Mouse (Mus musculus): ENCODE results near the gene Stub1. TPM values are rescaled to one million over a fixed set of nuclear protein-coding genes. Genes with fewer than 3 reads are reported as not detected.

The Stub1 gene
- total and polyA plus RNA-seq, 3 experiments: 74.0 to 99.7 TPM; not detected in 1

DNA sequence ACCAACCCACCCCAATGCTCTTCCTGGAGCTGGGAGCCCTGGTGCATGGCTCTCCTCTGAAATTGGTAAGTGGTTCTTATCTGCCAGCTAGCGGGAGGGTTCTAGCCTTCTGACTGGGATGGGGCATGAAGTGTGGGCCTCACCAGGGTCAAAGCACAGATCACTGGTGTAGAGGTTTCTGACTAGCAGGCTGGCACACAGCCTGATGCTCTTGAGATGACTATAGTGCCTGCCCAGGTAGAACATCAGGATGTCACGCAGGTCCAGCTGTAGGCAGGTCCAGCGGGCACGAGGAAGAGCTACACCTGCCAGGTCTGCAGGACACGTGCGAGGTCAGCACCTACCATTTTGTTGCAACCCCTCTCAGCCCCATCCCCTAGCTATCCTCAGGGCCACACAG, 27.0 kb upstream of the Stub1 start:
- Histone ChIP-seq H3K27me3 (ENCODE audit: control insufficient read depth in 1 of 2, insufficient read depth in 2 of 2, low read length in 2 of 2) (no peaks in the 10 kb centered on the region), H3K4me3 (ENCODE audit: control insufficient read depth in 1 of 2, insufficient read depth in 1 of 2, low read depth in 2 of 2, low read length in 2 of 2) (no peak overlapping the region), H3K9me3 (replicated peaks; ENCODE audit: insufficient read depth, low read length) (no peaks in the 10 kb centered on the region), H3K79me2 (ENCODE audit: control insufficient read depth, insufficient read depth, low read length, poor library complexity) (peaks cover 3% of the 10 kb centered on the region), H3K27ac (ENCODE audit: control insufficient read depth, low read depth, low read length) (no peak overlapping the region), H3K9ac (ENCODE audit: control insufficient read depth, low read depth, low read length, poor library complexity, severe bottlenecking) (peak overlapping the region; percentile 69), H3K36me3 (ENCODE audit: control insufficient read depth in 1 of 2, insufficient read depth in 2 of 2, low read length in 2 of 2) (peaks cover 0 to 9% of the 10 kb centered on the region in 2 experiments; a peak in 2 of 4 replicates), H3K4me1 (ENCODE audit: control insufficient read depth in 1 of 2, insufficient read depth in 2 of 2, low read length in 2 of 2) (peaks cover 0 to 16% of the 10 kb centered on the region in 2 experiments; a peak in 2 of 4 replicates)
- TF ChIP-seq RCOR1 (IDR thresholded peaks at IDR 0.05; ENCODE audit: low read depth, low read length) (no peak), GATA1 (IDR thresholded peaks at IDR 0.05; ENCODE audit: low read depth, low read length) (no peak), ETS1 (IDR thresholded peaks at IDR 0.05; ENCODE audit: low read depth, low read length) (no peak)
- no peak for DNase-seq (ENCODE audit: low read depth, low spot score)

DNA sequence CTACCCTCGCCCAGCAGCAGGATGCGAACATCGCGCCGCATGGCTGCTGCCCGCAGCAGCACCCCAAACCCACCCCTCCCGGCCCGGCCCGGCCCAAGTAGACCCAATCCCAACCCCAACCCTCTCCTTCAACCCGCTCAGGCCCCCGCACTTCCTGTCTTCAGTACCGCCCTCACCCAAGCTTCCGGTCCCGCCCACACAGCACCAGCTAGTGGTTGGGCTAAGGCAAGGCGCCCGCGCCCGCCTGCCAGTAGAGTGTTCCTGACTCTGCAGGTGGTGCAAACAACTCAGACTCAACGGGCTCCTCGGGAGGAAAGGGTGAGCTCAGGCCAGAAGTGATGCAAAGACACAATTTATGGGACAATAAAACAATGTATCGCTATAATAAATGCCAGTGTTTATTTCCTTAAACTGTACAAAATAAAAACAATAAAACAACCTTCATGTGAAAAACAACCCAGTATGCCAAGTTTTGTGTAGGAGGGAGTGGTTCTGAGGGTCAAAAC, 11.2 kb upstream of the Stub1 start, which contains the start of gene Rhot2:
TSS of gene Rhot2 (minus strand) at position 456 of the 506 bp plus-strand sequence.
- Histone ChIP-seq H3K9ac (ENCODE audit: control insufficient read depth, low read depth, low read length, poor library complexity, severe bottlenecking) (peak within 1 kb of the TSS; percentile 89), H3K27me3 (ENCODE audit: control insufficient read depth in 1 of 2, insufficient read depth in 2 of 2, low read length in 2 of 2) (no peaks in the 10 kb centered on the region), H3K79me2 (ENCODE audit: control insufficient read depth, insufficient read depth, low read length, poor library complexity) (peaks cover 11% of the 10 kb centered on the region), H3K36me3 (ENCODE audit: control insufficient read depth in 1 of 2, insufficient read depth in 2 of 2, low read length in 2 of 2) (peaks cover 0 to 3% of the 10 kb centered on the region in 2 experiments; a peak in 2 of 4 replicates), H3K27ac (ENCODE audit: control insufficient read depth, low read depth, low read length) (peak within 1 kb of the TSS; percentile 79), H3K4me3 (ENCODE audit: control insufficient read depth in 1 of 2, insufficient read depth in 1 of 2, low read depth in 2 of 2, low read length in 2 of 2) (peak within 1 kb of the TSS; percentile 75 to 86), H3K4me1 (ENCODE audit: control insufficient read depth in 1 of 2, insufficient read depth in 2 of 2, low read length in 2 of 2) (peaks cover 3 to 15% of the 10 kb centered on the region in 2 experiments; a peak in 3 of 4 replicates), H3K9me3 (replicated peaks; ENCODE audit: insufficient read depth, low read length) (no peaks in the 10 kb centered on the region)
- DNase-seq (ENCODE audit: low read depth, low spot score): peak; percentile 96
- TF ChIP-seq NRF1 (IDR thresholded peaks at IDR 0.05; ENCODE audit: insufficient read depth, low read depth, low read length, poor library complexity, severe bottlenecking) (no peak), MXI1 (IDR thresholded peaks at IDR 0.05; ENCODE audit: low read depth, low read length) (peak; percentile 54; the same call in 1 of the 2 replicates), ZNF384 (IDR thresholded peaks at IDR 0.05; ENCODE audit: low read depth, low read length) (no peak), TCF12 (IDR thresholded peaks at IDR 0.05; ENCODE audit: low read depth, low read length) (peak; percentile 62), CHD2 (IDR thresholded peaks at IDR 0.05; ENCODE audit: low read length) (no peak), RCOR1 (IDR thresholded peaks at IDR 0.05; ENCODE audit: low read depth, low read length) (0 out of 2 replicates have a peak, but pooled peaks have one; percentile 10), CTCF (IDR thresholded peaks at IDR 0.05 in 2 of 3, conservative IDR thresholded peaks at IDR 0.05 in 1 of 3; ENCODE audit: control insufficient read depth in 1 of 3, insufficient read depth in 1 of 3, low read depth in 2 of 3, low read length in 3 of 3, poor library complexity in 1 of 3, severe bottlenecking in 1 of 3) (peak in 1 of 3 experiments; percentile 29; a peak in 2 of 6 replicates), USF2 (IDR thresholded peaks at IDR 0.05; ENCODE audit: borderline replicate concordance in 1 of 2, insufficient read depth in 1 of 2, low read depth in 1 of 2, low read length in 2 of 2) (no peak), GATA1 (IDR thresholded peaks at IDR 0.05; ENCODE audit: low read depth, low read length) (no peak), MYB (IDR thresholded peaks at IDR 0.05; ENCODE audit: low read depth, low read length) (no peak), POLR2A (IDR thresholded peaks at IDR 0.05; ENCODE audit: control insufficient read depth in 1 of 2, insufficient read depth in 1 of 2, low read depth in 1 of 2, low read length in 2 of 2, poor library complexity in 1 of 2) (peak; percentile 90 to 93), MAFK (IDR thresholded peaks at IDR 0.05; ENCODE audit: borderline replicate concordance, low read depth, low read length) (no peak), SIN3A (IDR thresholded peaks at IDR 0.05; ENCODE audit: low read length) (peak; percentile 52), MEF2A (IDR thresholded peaks at IDR 0.05; ENCODE audit: extremely low read depth, insufficient replicate concordance, low read depth, low read length, poor library complexity, severe bottlenecking) (no peak), JUND (IDR thresholded peaks at IDR 0.05; ENCODE audit: low read depth, low read length) (no peak), SMC3 (IDR thresholded peaks at IDR 0.05; ENCODE audit: low read depth, low read length) (no peak), BHLHE40 (IDR thresholded peaks at IDR 0.05; ENCODE audit: borderline replicate concordance, low read depth, low read length) (no peak), GABPA (IDR thresholded peaks at IDR 0.05; ENCODE audit: low read depth, low read length) (no peak), CHD1 (IDR thresholded peaks at IDR 0.05; ENCODE audit: low read depth, low read length) (no peak), ELF1 (IDR thresholded peaks at IDR 0.05; ENCODE audit: low read depth, low read length) (peak; percentile 78), ZMIZ1 (IDR thresholded peaks at IDR 0.05; ENCODE audit: low read depth, low read length) (peak; percentile 82), MAZ (IDR thresholded peaks at IDR 0.05; ENCODE audit: low read depth, low read length) (peak; percentile 86), ETS1 (IDR thresholded peaks at IDR 0.05; ENCODE audit: low read depth, low read length) (0 out of 2 replicates have a peak, but pooled peaks have one; percentile 30), RAD21 (IDR thresholded peaks at IDR 0.05; ENCODE audit: low read depth, low read length) (no peak), TBP (IDR thresholded peaks at IDR 0.05; ENCODE audit: low read depth, low read length) (peak; percentile 77), HCFC1 (IDR thresholded peaks at IDR 0.05; ENCODE audit: low read depth, low read length) (peak; percentile 84), MAX (IDR thresholded peaks at IDR 0.05; ENCODE audit: low read length) (no peak), ZKSCAN1 (IDR thresholded peaks at IDR 0.05; ENCODE audit: low read depth, low read length) (no peak), USF1 (IDR thresholded peaks at IDR 0.05; ENCODE audit: low read depth, low read length) (no peak), MYC (IDR thresholded peaks at IDR 0.05; ENCODE audit: low read depth, low read length) (no peak), NELFE (IDR thresholded peaks at IDR 0.05; ENCODE audit: low read depth, low read length) (peak; percentile 78)
